Mouse (Mus musculus) embryonic facial prominence, embryonic 15.5 days (tissue): ENCODE data around the gene Fcgrt. TPM values are rescaled to one million over a fixed set of nuclear protein-coding genes. Genes with fewer than 3 reads are reported as not detected.
A peak's percentile ranks its signal among the peaks of the same experiment; 100 is the strongest.
"Not testable (repeated sequence)": the region's sequence is repeated elsewhere in the genome, so short reads cannot be mapped to it uniquely, and the experiment has no call there.

ENCODE experiments used
- ATAC-seq: fragments of 200-750 bp; cut with Nextera tagmentation; 2 replicates; pipeline ENCODE4 v1.8.0; 2017; ENCODE audit warnings: low read depth, moderate TSS enrichment; ENCODE audit not compliant: insufficient number of reproducible peaks, low FRiP score, low TSS enrichment
- H3K27ac ChIP-seq: fragments of 300-500 bp; sonication (generic); replicated peaks from 2 replicates; pipeline ENCODE4 v1.5.1; 2015; ENCODE audit warnings: mild to moderate bottlenecking, inconsistent platforms
- H3K27me3 ChIP-seq: fragments of 300-500 bp; sonication (generic); 2 replicates; pipeline ENCODE4 v1.6.1; 2015; ENCODE audit warnings: inconsistent platforms
- H3K36me3 ChIP-seq: fragments of 300-500 bp; sonication (generic); 2 replicates; pipeline ENCODE4 v1.6.1; 2015; ENCODE audit warnings: mild to moderate bottlenecking, inconsistent platforms
- H3K4me1 ChIP-seq: fragments of 300-500 bp; sonication (generic); 2 replicates; pipeline ENCODE4 v1.6.1; 2015; ENCODE audit warnings: inconsistent platforms
- H3K4me2 ChIP-seq: fragments of 300-500 bp; sonication (generic); replicated peaks from 2 replicates; pipeline ENCODE4 v1.6.1; 2015; ENCODE audit warnings: mild to moderate bottlenecking, inconsistent platforms
- H3K4me3 ChIP-seq: fragments of 300-500 bp; sonication (generic); replicated peaks from 2 replicates; pipeline ENCODE4 v1.5.1; 2015; ENCODE audit warnings: mild to moderate bottlenecking, inconsistent platforms
- H3K9ac ChIP-seq: fragments of 300-500 bp; sonication (generic); 2 replicates; pipeline ENCODE4 v1.6.1; 2015; ENCODE audit warnings: inconsistent platforms
- H3K9me3 ChIP-seq: fragments of 300-500 bp; sonication (generic); replicated peaks from 2 replicates; pipeline ENCODE4 v1.6.1; 2016; ENCODE audit warnings: inconsistent platforms
- WGBS: fragments of 180-500 bp; shearing (Covaris S2); methylation state at CpG from one replicate; pipeline ENCODE4 v1.1.7; 2015; 5-methylcytosine and 5-hydroxymethylcytosine counted together
- polyA plus RNA-seq: library from polyadenylated mRNA; unstranded; fragments of >200 nt; fragmentation: Nextera tagmentation; extraction: Ambion mirVana; gene quantifications from 2 replicates; pipeline ENCODE4 v1.2.1, GENCODE M21; 2015

Fcgrt gene
- polyA plus RNA-seq, 1 experiment from 2014 or later: 126 TPM

DNA sequence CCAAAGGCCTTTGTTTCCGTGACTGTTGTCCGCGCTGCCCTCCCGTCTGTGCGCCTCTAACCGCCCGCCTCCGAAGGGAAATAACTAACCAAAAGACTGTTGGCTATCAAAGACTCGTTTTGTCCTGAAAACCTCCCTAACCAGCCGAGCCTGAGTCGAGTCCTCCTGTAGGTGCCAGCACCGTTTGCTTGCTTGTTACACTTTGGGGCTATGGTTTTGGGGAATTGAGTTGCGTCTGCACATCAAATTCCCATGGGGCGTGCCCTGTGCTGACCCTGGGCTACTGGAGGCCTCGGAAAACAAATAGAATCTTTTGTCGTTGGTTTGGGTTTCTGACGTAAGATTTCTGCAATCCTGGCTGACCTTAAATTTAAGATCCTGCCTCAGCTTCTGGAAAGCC is 25.7 kb upstream of the Fcgrt start:
- Histone ChIP-seq H3K4me1 (peaks cover 39% of the 10 kb centered on the region), H3K9me3 (no peaks in the 10 kb centered on the region), H3K4me2 (peak overlapping the region; percentile 71), H3K27ac (peak overlapping the region; percentile 92), H3K27me3 (no peaks in the 10 kb centered on the region), H3K36me3 (peaks cover 24% of the 10 kb centered on the region), H3K9ac (peak overlapping the region; percentile 51), H3K4me3 (peak overlapping the region; percentile 90)
- ATAC-seq: no peak
- 2% methylated on average over 17 of the region's 17 CpGs for WGBS

DNA sequence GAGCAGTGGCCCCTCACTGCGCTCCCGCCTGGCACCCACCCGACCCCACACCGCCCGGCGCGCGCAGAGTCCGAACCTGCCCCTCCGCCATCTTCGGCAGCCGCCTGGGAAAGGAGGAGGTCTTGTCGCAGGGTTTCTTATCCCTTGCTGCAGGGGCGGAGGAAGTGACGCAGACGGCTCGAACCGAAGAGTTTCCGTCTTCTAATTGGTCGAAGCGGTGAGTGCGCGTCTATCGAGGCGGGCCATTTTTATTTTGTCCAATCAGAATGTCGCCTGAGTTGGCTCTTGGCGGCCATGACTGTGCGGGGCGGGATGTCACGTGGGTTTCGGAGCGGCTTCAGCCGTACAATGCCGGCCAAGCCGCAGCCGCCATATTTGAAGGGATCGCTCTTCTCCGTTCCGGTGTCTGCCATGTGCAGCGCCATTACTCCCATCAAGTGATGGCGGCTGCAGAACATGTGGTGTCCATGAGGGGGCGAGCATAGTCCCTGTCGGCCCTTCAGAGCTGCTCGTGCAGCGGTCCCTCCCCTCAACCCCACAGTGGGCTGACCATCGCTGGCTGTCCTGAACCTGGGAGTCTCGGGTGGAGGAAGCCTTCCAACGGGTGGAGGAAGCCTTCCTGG is 25.1 kb upstream of the Fcgrt start, which contains the start of gene Rpl13a:
Gene Rpl13a (minus strand): TSS at position 138 of the 623 bp plus-strand sequence.
- Histone ChIP-seq H3K4me2 (peak within 1 kb of the TSS; percentile 82), H3K4me1 (peaks cover 38% of the 10 kb centered on the region), H3K9ac (peak within 1 kb of the TSS; percentile 98), H3K27me3 (no peaks in the 10 kb centered on the region), H3K27ac (peak within 1 kb of the TSS; percentile 93), H3K36me3 (peaks cover 24% of the 10 kb centered on the region), H3K4me3 (peak within 1 kb of the TSS; percentile 90), H3K9me3 (no peaks in the 10 kb centered on the region)
- WGBS: under 1% methylated on average over 48 of the region's 48 CpGs
- ATAC-seq: peak; percentile 94

DNA sequence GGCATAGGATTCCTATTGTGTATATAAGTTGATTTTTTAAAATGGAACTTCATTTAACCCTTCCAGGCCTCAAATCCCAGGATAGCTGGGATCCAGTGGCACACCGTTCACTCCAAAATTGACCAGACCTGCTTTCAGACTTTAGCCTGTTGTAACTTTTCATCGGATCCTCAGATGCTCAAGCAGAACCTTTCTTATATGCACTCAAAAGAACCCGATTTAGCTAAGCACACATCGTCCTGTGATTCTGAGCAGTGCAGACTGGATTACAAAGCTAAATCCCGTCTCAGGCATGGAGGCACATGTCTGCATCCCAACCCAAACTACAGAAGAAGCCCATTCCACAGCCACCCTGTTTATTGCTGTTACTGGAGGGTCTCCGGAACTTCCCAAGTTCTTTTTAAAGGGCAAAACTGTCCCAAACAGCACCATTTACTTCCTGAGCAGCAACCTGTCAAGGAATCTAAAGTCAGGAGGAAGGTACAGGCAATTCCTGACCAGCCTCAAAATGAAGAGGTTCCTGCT is 24.1 kb upstream of the Fcgrt start:
- Histone ChIP-seq H3K27ac (peak overlapping the region; percentile 93), H3K4me1 (peaks cover 45% of the 10 kb centered on the region), H3K9ac (peak overlapping the region; percentile 98), H3K4me2 (peak overlapping the region; percentile 82), H3K36me3 (peaks cover 29% of the 10 kb centered on the region), H3K27me3 (no peaks in the 10 kb centered on the region), H3K4me3 (peak overlapping the region; percentile 90), H3K9me3 (no peaks in the 10 kb centered on the region)
- ATAC-seq: no peak
- 0% methylated on average over 6 of the region's 6 CpGs for WGBS

DNA sequence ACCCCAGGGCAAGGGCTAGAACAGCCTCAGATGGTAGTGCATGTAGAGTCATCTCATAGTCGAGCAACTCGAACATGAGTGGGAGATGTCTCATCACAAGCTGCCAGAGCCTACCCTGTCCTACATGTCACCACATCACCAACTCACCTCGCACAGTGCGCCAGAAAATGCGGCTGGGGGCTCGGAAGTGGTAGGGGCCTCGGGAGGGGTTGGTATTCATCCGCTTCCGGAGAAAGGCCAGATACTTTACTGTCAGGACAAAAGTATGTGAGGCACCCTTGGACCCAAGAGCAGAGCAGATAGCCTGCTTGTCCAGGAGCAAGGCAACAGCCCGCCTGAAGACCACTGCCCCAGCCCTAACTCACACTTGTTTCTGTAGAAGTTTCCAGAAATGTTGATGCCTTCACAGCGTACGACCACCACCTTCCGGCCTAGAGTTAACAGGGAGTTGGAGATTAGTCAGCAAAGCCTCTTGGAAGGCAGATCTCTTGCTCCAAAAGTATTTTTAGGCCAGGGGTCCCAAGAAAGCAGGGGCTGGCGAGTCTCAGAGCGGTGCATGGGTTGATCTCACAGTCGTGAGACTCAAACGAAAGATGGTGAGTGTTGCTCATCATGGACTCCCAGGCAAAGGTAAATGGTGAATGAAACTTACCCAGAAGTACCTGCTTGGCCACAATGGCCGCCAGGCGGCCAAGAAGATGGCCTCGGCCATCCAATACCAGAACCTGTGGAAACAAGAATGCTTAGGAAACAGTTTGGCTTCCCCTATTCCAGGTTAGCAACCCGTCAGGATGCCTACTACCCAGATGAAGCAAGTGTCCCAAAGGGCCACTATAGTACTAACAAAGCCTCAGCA is 23.4 kb upstream of the Fcgrt start:
- Histone ChIP-seq H3K4me1 (peaks cover 52% of the 10 kb centered on the region), H3K36me3 (peaks cover 35% of the 10 kb centered on the region), H3K4me2 (peak overlapping the region; percentile 82), H3K4me3 (peak overlapping the region; percentile 90), H3K27me3 (no peaks in the 10 kb centered on the region), H3K9ac (peak overlapping the region; percentile 98), H3K9me3 (no peaks in the 10 kb centered on the region), H3K27ac (peak overlapping the region; percentile 93)
- ATAC-seq: no peak
- 33% methylated on average over 21 of the region's 21 CpGs for WGBS

DNA sequence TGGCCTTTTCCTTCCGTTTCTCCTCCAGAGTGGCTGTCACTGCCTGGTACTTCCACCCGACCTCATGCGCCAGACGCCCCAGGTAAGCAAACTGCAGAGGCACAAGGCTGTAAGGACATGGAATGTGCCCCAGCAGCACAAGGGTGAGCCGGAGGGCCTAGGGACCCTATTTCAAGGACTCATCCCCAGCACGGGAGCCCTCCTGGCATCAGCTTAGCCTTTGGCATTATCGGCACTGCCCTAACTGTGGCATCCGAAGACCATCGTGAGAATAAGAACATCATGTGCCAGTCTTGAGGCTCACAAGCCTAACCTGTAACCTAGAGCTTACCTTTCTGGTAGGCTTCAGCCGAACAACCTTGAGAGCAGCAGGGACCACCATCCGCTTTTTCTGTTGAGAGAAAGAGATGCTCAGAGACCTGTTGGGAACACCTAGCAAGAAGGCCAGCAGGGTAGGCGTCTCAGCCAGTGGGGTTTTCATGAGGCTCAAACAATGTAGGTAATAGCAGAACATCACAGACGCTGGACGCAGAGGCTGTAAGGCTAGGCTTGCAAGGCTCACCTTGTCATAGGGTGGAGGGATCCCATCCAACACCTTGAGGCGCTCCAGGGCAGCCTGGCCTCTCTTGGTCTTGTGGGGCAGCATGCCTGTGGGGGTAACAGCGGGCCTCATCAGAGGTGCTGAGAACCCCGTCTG is 22.6 kb upstream of the Fcgrt start:
- peaks cover 43% of the 10 kb centered on the region for H3K36me3 ChIP-seq
- H3K4me1 ChIP-seq: peaks cover 59% of the 10 kb centered on the region
- H3K27me3 ChIP-seq: no peaks in the 10 kb centered on the region
- H3K27ac ChIP-seq: peak overlapping the region; percentile 93
- peak overlapping the region; percentile 82 for H3K4me2 ChIP-seq
- no peak for ATAC-seq
- peak overlapping the region; percentile 90 for H3K4me3 ChIP-seq
- peak overlapping the region; percentile 98 for H3K9ac ChIP-seq
- 70% methylated on average over 17 of the region's 17 CpGs for WGBS
- no peaks in the 10 kb centered on the region for H3K9me3 ChIP-seq

DNA sequence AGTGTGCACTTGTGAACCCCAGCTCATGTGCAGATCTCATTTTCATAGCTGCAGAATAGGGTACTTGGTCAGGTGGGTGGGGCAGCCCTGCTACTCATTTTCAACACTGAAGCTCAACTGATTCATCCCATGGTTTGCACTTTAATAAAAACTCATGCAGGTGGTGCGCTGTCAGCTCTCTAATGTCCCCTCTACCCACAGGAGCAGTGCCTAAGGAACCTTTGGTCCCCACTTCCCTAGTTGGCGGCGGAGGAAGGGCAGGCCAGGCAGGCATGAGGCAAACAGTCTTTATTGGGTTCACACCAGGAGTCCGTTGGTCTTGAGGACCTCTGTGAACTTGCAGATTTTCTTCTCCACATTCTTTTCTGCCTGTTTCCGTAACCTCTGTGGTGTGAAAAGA is 22.0 kb upstream of the Fcgrt start:
- Histone ChIP-seq H3K4me3 (peak overlapping the region; percentile 96; the same call in 1 of the 2 replicates), H3K4me1 (peaks cover 66% of the 10 kb centered on the region), H3K4me2 (peak overlapping the region; percentile 64), H3K27ac (peak overlapping the region; percentile 88), H3K36me3 (peaks cover 49% of the 10 kb centered on the region)
- H3K9me3 ChIP-seq, ATAC-seq, H3K9ac ChIP-seq, H3K27me3 ChIP-seq: not testable (repeated sequence)
- 71% methylated on average over 5 of the region's 5 CpGs for WGBS

DNA sequence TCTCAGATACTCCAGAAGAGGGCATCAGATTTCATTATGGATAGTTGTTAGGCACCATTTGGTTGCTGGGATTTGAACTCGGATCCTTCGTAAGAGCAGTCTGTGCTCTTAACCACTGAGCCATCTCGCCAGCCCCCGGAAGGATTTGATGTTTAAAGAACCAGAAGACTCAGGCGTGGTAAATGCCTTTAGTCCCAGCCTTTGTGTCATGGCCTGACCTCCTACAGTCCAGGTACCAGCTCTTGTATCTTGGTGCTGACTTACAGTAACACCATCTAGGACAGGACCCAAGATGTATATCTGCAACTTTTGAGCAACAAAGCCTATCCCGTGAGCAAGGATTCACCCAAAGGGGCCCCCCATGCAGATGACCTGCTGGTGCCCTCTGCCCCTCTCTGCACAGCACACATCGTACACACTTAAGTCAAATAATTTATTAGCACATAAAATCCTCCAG is 21.5 kb upstream of the Fcgrt start:
- H3K4me1 ChIP-seq: peaks cover 68% of the 10 kb centered on the region
- H3K36me3 ChIP-seq: peaks cover 54% of the 10 kb centered on the region
- H3K9me3 ChIP-seq: no peaks in the 10 kb centered on the region
- peak overlapping the region; percentile 88 for H3K27ac ChIP-seq
- no peak overlapping the region for H3K9ac ChIP-seq
- H3K4me2 ChIP-seq: peak overlapping the region; percentile 64
- ATAC-seq: no peak
- WGBS: 21% methylated on average over 7 of the region's 7 CpGs
- peak overlapping the region; percentile 96 for H3K4me3 ChIP-seq
- no peaks in the 10 kb centered on the region for H3K27me3 ChIP-seq

DNA sequence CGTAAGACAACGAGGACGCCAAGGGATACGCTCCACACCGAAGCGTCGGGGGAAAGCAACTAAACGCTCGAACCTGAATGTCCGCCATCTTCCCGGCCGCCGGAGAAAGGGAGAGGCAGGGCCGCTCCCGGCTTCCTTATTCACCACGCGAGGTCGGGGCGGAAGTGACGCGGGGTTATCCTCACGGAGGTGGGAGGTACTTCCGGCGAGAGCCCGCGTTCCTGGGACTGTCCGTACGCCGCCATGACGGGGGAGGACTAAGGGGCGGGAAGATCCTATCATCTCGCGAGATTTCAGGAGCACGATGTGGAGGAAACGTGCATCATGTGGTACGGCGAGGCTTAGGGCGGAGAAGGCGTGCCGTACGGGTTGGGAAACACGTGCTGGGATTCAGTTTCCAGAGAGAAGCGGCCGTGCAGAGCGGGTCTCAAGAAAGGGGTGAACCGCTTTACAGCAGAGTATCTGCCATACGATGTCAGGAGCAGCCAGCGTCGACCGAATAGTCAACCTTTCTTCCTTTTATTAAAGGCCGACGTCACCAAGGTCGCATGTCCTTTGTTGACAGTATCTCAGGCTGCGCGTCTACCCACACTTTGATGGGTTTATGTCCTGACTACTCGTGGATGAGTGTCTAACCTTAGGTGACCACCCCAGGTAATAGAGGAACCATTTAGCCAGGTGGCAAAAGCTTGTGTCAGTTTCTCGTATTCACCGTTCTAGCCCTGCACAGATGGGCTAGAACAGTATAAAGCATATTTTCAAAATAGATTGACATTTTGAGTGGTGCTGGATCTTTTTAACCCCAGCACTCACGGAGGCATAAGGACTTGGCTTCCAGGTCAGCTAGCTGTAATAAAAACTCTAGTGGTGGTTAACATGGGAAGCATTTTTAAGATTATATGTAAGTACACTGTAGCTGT is 20.8 kb upstream of the Fcgrt start, which contains the start of gene Rps11:
Gene Rps11 (minus strand): TSS at position 216 of the 920 bp plus-strand sequence.
- ATAC-seq: peak; percentile 88
- Histone ChIP-seq H3K4me3 (peak within 1 kb of the TSS; percentile 96), H3K9ac (peak within 1 kb of the TSS; percentile 100), H3K36me3 (peaks cover 61% of the 10 kb centered on the region), H3K27me3 (no peaks in the 10 kb centered on the region), H3K9me3 (no peaks in the 10 kb centered on the region), H3K27ac (peak within 1 kb of the TSS; percentile 90), H3K4me1 (peaks cover 62% of the 10 kb centered on the region), H3K4me2 (peak within 1 kb of the TSS; percentile 64)
- under 1% methylated on average over 59 of the region's 59 CpGs for WGBS

DNA sequence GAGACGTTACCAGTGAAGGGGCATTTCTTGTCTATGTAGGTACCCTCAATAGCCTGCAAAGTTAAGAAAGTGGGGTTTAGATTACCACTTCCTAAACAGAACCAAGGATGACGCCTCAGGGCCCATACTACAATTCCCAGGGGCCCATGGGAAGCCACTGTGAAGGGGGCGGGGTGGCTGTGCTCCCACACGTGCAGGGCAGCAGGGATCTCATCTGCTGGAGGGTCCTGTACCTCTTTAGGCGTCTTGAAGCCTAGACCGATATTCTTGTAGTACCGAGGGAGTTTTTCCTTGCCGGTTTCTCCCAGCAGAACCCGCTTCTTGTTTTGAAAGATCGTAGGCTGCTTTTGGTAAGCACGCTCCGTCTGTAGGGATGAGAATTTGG is 19.5 kb upstream of the Fcgrt start:
- H3K9ac ChIP-seq: peak overlapping the region; percentile 100
- peak overlapping the region; percentile 64 for H3K4me2 ChIP-seq
- peak overlapping the region; percentile 96 for H3K4me3 ChIP-seq
- H3K36me3 ChIP-seq: peaks cover 67% of the 10 kb centered on the region
- whole genome bisulfite sequencing: 17% methylated on average over 12 of the region's 12 CpGs
- no peak for ATAC-seq
- peaks cover 58% of the 10 kb centered on the region for H3K4me1 ChIP-seq
- H3K9me3 ChIP-seq: no peaks in the 10 kb centered on the region
- H3K27me3 ChIP-seq: no peaks in the 10 kb centered on the region
- H3K27ac ChIP-seq: peak overlapping the region; percentile 90

DNA sequence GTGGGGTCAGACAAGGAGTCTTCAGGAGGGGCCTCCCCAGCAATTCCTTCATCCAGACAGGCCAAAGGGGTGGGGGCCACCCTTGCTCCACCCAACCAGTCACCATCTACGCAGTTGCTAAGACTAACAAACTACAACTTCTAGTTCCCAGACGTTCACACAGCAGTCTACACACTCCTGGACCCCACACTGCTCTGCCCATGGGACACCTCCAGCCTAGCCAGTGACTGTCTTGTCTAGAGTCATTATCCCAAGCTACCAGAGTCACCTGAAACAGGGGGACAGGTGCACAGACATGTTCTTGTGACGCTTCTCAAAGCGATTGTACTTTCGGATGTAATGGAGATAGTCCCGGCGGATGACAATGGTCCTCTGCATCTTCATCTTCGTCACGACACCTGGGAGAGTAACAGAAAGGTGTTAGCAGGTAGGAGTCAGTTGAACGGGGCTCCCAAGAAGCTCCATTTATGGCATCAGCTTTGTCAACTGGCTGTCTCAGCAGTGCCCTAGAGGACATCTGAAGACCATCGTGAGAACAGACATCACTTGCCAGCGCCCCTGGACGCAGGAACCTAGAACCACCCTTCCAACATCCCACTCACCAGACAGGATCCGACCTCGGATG is 19.0 kb upstream of the Fcgrt start:
- Histone ChIP-seq H3K9me3 (no peaks in the 10 kb centered on the region), H3K4me1 (peaks cover 58% of the 10 kb centered on the region)
- WGBS: 80% methylated on average over 15 of the region's 15 CpGs

More for the DNA sequence above, 19.0 kb upstream of the Fcgrt start:
- no peak for ATAC-seq
- H3K9ac ChIP-seq: peak overlapping the region; percentile 100; the same call in 1 of the 2 replicates
- H3K27ac ChIP-seq: peak overlapping the region; percentile 90; the same call in 1 of the 2 replicates
- peak overlapping the region; percentile 64 for H3K4me2 ChIP-seq
- H3K27me3 ChIP-seq: no peaks in the 10 kb centered on the region
- H3K36me3 ChIP-seq: peaks cover 67% of the 10 kb centered on the region
- H3K4me3 ChIP-seq: peak overlapping the region; percentile 96
